Mouse (Mus musculus): Measurements from ENCODE around the gene Engase. TPM values are rescaled to one million over a fixed set of nuclear protein-coding genes. Genes with fewer than 3 reads are reported as not detected.

The Engase gene
- 29.3 and 49.7 TPM in 2 replicates for polyA plus RNA-seq (2012; ENCODE audit: low replicate concordance)

GRCm38 (mm10) chr11:118476396-118477373 lies at the start of gene Engase:
Gene Engase, plus strand, starts transcription at chr11:118476829.

GRCm38 (mm10) chr11:118427986-118428385 lies 48.6 kb upstream of the Engase start, which contains the start of gene C1qtnf1:
Gene C1qtnf1, plus strand, starts transcription at chr11:118428203.

Other genes starting within 250 kb of the Engase start
- gene Cyth1, start 228.2 kb upstream of the Engase start, polyA plus RNA-seq (2012; ENCODE audit: low replicate concordance), result 11.4 and 13.0 TPM in 2 replicates
- gene Usp36, start 186.6 kb upstream of the Engase start, polyA plus RNA-seq (2012; ENCODE audit: low replicate concordance), result 47.2 and 50.6 TPM in 2 replicates
- gene Cep295nl, start 134.3 kb upstream of the Engase start, polyA plus RNA-seq (2012; ENCODE audit: low replicate concordance), result 0.10 TPM in 1 of 2 replicates, not detected in the other
- 7.9 and 16.4 TPM in 2 replicates for gene Timp2, start 121.1 kb upstream of the Engase start, polyA plus RNA-seq (2012; ENCODE audit: low replicate concordance)
- 49.3 and 61.6 TPM in 2 replicates for gene Lgals3bp, start 74.7 kb upstream of the Engase start, polyA plus RNA-seq (2012; ENCODE audit: low replicate concordance)
- gene Cant1, start 57.7 kb upstream of the Engase start, polyA plus RNA-seq (2012; ENCODE audit: low replicate concordance), result 77.2 and 84.7 TPM in 2 replicates
- 0.30 and 0.50 TPM in 2 replicates for gene C1qtnf1, start 48.6 kb upstream of the Engase start, polyA plus RNA-seq (2012; ENCODE audit: low replicate concordance)

Measured in leukemia stem cell, adult 10-12 weeks (primary cell).